Mouse (Mus musculus) midbrain, postnatal 0 days (tissue): ENCODE measurements around the gene Sypl2. TPM values are rescaled to one million over a fixed set of nuclear protein-coding genes. Genes with fewer than 3 reads are reported as not detected.

Source experiments
- ATAC-seq: fragments of 200-750 bp; cut with Nextera tagmentation; 2 replicates; pipeline ENCODE4 v1.8.0; 2017; ENCODE audit warnings: moderate number of reproducible peaks, mild to moderate bottlenecking, moderate TSS enrichment, moderate library complexity; ENCODE audit not compliant: low FRiP score
- DNase-seq: peaks from one replicate; pipeline ENCODE4 v3.0.0-alpha.2; 2015; ENCODE audit warnings: low spot score
- H3K27ac ChIP-seq: fragments of 300-500 bp; sonication (generic); 2 replicates; pipeline ENCODE4 v1.5.1; 2014; ENCODE audit warnings: low read depth, mild to moderate bottlenecking, low read length, mixed read lengths
- H3K27me3 ChIP-seq: fragments of 300-500 bp; sonication (generic); 2 replicates; pipeline ENCODE4 v1.6.1; 2014; ENCODE audit warnings: low read length, control low read depth, mixed read lengths; ENCODE audit not compliant: insufficient read depth
- H3K36me3 ChIP-seq: fragments of 300-500 bp; sonication (generic); 2 replicates; pipeline ENCODE4 v1.6.1; 2014; ENCODE audit warnings: low read length, control low read depth, mixed read lengths; ENCODE audit not compliant: insufficient read depth
- H3K4me1 ChIP-seq: fragments of 300-500 bp; sonication (generic); 2 replicates; pipeline ENCODE4 v1.6.1; 2014; ENCODE audit warnings: mild to moderate bottlenecking, control low read depth, antibody characterized with exemption, low read length, mixed read lengths; ENCODE audit not compliant: insufficient read depth
- H3K4me2 ChIP-seq: fragments of 300-500 bp; sonication (generic); 2 replicates; pipeline ENCODE4 v1.6.1; 2014; ENCODE audit warnings: low read depth, mild to moderate bottlenecking, low read length, mixed read lengths; ENCODE audit not compliant: poor library complexity, severe bottlenecking
- H3K4me3 ChIP-seq: fragments of 300-500 bp; sonication (generic); 2 replicates; pipeline ENCODE4 v1.5.1; 2014; ENCODE audit warnings: low read depth, mild to moderate bottlenecking, low read length, moderate library complexity
- H3K9ac ChIP-seq: fragments of 300-500 bp; sonication (generic); replicated peaks from 2 replicates; pipeline ENCODE4 v1.6.1; 2014; ENCODE audit warnings: mild to moderate bottlenecking, low read length, moderate library complexity, mixed read lengths; ENCODE audit not compliant: poor library complexity, severe bottlenecking
- H3K9me3 ChIP-seq: fragments of 300-500 bp; sonication (generic); 2 replicates; pipeline ENCODE4 v1.6.1; 2016; ENCODE audit warnings: low read length, control low read depth
- CTCF ChIP-seq: IDR thresholded peaks from 2 replicates; pipeline ENCODE4 v1.5.1; 2016; ENCODE audit warnings: antibody characterized with exemption, mild to moderate bottlenecking
- WGBS: fragments of 180-500 bp; shearing (Covaris S2); extraction: QIAGEN DNeasy Blood & Tissue Kit; methylation state at CpG from one replicate; pipeline ENCODE4 v1.1.7; 2014; 5-methylcytosine and 5-hydroxymethylcytosine counted together
- polyA plus RNA-seq: library from polyadenylated mRNA; unstranded; fragments of >200 nt; fragmentation: Nextera tagmentation; extraction: Ambion mirVana; gene quantifications from 2 replicates; pipeline ENCODE4 v1.2.1, GENCODE M21; 2015
- total RNA-seq: library from RNA; depleted of rRNA; stranded (reverse); fragments of >200 nt; gene quantifications from 2 replicates; pipeline ENCODE4 v1.2.3, GENCODE M21; 2014

The Sypl2 gene
- total and polyA plus RNA-seq, 2 experiments from 2014 or later = 0.10 to 0.55 TPM

GRCm38 (mm10) chr3:108174672-108175531 is 51.5 kb downstream of the Sypl2 start:
- no peaks in the 10 kb centered on the region for H3K9me3 ChIP-seq
- peak overlapping the region; percentile 15; the same call in 1 of the 2 replicates for H3K4me2 ChIP-seq
- no peaks in the 10 kb centered on the region for H3K27me3 ChIP-seq
- H3K4me1 ChIP-seq = peaks cover 8% of the 10 kb centered on the region; the same call in 1 of the 2 replicates
- no peak for TF ChIP-seq CTCF
- DNase-seq (peak; percentile 87), ATAC-seq (peak; percentile 62)
- WGBS = 21% methylated on average over 14 of the region's 14 CpGs
- peak overlapping the region; percentile 19; the same call in 1 of the 2 replicates for H3K9ac ChIP-seq
- H3K27ac ChIP-seq = peak overlapping the region; percentile 64
- H3K36me3 ChIP-seq = no peaks in the 10 kb centered on the region
- H3K4me3 ChIP-seq = no peak overlapping the region

- Histone ChIP-seq H3K9me3 (no peaks in the 10 kb centered on the region), H3K9ac (no peak overlapping the region), H3K4me3 (no peak overlapping the region), H3K4me2 (no peak overlapping the region), H3K4me1 (0 out of 2 replicates have a peak, but pooled peaks cover 3% of the 10 kb centered on the region), H3K27ac (no peak overlapping the region), H3K36me3 (no peaks in the 10 kb centered on the region), H3K27me3 (no peaks in the 10 kb centered on the region)
- 48% methylated on average over 3 of the region's 3 CpGs for WGBS
- ATAC-seq (no peak), DNase-seq (no peak)
- no peak for TF ChIP-seq CTCF
These were observed 57.2 kb downstream of the Sypl2 start for GRCm38 (mm10) chr3:108169199-108169598.

- no peak overlapping the region for H3K27ac ChIP-seq
These were observed 58.9 kb downstream of the Sypl2 start for GRCm38 (mm10) chr3:108167499-108167898.

GRCm38 (mm10) chr3:108166486-108167211 is 59.8 kb downstream of the Sypl2 start:
- Histone ChIP-seq H3K36me3 (no peaks in the 10 kb centered on the region), H3K9me3 (no peaks in the 10 kb centered on the region), H3K27me3 (no peaks in the 10 kb centered on the region), H3K4me2 (no peak overlapping the region), H3K27ac (no peak overlapping the region), H3K9ac (no peak overlapping the region), H3K4me3 (no peak overlapping the region), H3K4me1 (0 out of 2 replicates have a peak, but pooled peaks cover 3% of the 10 kb centered on the region)
- WGBS = 19% methylated on average over 8 of the region's 11 CpGs
- ATAC-seq = peak; percentile 72; the same call in 1 of the 2 replicates
- peak; percentile 47 for TF ChIP-seq CTCF
- peak; percentile 74 for DNase-seq

More at GRCm38 (mm10) chr3:108167499-108167898, 58.9 kb downstream of the Sypl2 start:
- H3K9me3 ChIP-seq = no peaks in the 10 kb centered on the region
- 0 out of 2 replicates have a peak, but pooled peaks cover 3% of the 10 kb centered on the region for H3K4me1 ChIP-seq
- no peak for TF ChIP-seq CTCF
- H3K4me2 ChIP-seq = no peak overlapping the region
- no peaks in the 10 kb centered on the region for H3K36me3 ChIP-seq
- ATAC-seq (no peak), DNase-seq (no peak)
- H3K4me3 ChIP-seq = no peak overlapping the region
- 46% methylated on average over 14 of the region's 14 CpGs for WGBS
- no peaks in the 10 kb centered on the region for H3K27me3 ChIP-seq
- H3K9ac ChIP-seq = no peak overlapping the region

- Histone ChIP-seq H3K27ac (no peak overlapping the region), H3K4me1 (0 out of 2 replicates have a peak, but pooled peaks cover 3% of the 10 kb centered on the region), H3K9ac (no peak overlapping the region), H3K4me2 (no peak overlapping the region), H3K27me3 (no peaks in the 10 kb centered on the region), H3K36me3 (no peaks in the 10 kb centered on the region), H3K4me3 (no peak overlapping the region), H3K9me3 (no peaks in the 10 kb centered on the region)
- ATAC-seq (no peak), DNase-seq (no peak)
- no peak for TF ChIP-seq CTCF
- 37% methylated on average over 10 of the region's 10 CpGs for WGBS
These were observed 60.7 kb downstream of the Sypl2 start for GRCm38 (mm10) chr3:108165532-108166315.
